Mouse (Mus musculus): ENCODE data around the gene Abraxas2.

The Abraxas2 gene

DNA sequence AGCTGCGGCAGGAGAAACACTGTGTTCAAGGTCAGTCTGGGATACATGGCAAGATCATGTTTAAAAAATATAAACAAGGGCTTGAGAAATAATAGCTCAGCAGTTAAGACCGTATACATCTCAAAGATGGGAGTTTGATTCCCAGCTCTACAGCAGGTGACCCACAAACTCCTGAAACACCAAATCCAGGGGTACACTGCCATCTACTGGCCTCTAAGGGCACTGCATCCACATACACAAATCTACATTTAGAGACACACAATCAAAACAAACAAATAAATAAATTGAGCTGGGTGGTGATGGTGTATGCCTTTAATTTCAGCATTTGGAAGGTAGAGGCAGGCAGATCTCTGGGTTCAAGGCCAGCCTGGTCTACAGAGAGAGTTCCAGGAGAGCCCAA is 39.2 kb downstream of the Abraxas2 start:
- DNase-seq (ENCODE audit: low spot score in 2 of 2), result no peak

DNA sequence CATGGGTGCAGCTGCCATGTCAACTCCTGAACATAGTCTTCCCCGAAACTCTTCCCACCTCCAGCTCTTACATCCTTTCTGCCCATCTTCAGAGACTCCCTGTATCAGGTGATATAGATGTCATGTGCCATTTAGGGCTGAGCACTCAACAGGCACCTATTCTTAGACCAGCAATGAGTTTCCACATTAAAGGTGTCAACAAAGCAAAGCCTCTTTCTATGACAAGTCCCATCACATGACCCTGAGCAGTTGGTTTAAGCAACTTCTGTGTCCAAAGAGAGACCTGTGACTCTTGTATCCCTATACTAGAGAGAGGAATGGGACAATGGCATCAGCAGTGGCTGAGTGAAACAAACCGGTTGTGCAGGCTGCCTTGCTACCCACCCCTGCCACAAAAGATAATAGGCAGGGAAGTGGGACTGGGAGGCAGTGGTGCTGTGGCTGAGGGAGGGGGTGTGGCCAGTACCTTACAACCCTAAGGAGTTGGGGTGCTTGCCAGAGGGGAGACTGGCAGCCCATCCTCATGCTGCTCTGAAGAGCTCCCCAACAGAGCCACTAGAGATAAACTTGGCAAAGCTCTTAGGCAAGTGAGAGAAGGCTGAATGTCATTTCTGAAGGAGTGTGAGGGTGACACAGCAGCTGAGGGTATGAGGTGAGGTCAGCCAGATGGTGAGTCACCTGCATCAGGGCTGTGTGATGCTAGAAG is 42.0 kb downstream of the Abraxas2 start:
- DNase-seq (ENCODE audit: low spot score in 2 of 2), result no peak

DNA sequence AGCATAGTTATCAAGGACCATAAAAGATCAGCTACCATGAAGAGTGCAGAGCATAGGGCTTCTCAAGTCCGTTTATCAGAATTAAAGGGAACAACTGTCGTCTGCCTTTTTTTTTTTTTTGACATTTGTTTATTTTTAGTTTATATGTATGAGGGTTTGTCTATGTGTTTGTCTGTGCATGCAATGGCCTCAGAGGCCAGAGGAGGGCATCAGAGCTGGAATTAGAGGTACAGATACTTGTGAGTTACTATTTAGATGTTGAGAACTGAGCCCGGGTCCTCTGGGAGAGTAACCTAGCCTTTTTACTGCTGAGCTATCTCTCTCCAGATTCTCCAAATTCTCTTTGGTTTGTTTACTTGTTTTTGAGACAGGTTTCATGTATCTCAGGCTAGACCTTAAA is 44.8 kb downstream of the Abraxas2 start:
- DNase-seq (ENCODE audit: low spot score in 2 of 2), result no peak

DNA sequence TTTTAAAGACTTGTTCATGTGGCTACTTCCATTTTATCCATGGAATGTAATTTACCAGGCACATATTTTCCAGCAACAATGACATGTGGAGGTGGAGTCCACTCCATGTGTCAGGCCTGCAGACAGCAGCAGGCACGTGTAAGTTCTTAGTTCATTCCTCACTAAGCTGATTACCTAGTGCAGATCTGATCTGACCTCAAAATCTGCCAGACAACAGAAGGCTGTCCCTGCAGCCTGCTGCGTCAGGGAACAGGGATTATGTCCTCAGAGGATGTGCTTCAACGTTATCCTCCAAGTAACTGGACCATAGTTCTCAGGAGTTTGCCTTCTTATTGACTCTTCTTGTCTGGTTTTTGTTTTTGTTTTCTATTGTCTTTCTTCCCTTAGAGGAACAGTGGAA is 62.9 kb downstream of the Abraxas2 start:
- DNase-seq (ENCODE audit: low spot score in 2 of 2), result no peak

DNA sequence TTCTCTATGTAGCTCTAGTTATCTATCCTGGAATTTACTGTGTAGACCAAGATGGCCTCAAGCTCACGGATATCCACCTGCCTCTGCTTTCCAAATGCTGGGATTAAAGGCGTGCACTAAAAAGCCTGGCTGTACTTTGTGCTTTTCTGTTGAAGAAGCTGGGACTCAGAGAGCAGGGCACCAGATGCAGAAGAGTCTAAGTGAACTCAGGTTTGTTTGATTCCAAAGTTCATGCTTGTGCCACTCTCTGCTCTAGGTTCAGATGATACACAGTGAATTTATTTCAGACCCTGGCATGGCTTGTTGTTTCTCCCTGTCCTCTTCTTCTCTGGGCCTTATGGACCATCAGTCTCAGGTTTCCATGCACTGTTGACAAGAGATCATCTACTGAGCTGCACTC is 66.2 kb downstream of the Abraxas2 start:
- no peak for DNase-seq (ENCODE audit: low spot score in 2 of 2)

DNA sequence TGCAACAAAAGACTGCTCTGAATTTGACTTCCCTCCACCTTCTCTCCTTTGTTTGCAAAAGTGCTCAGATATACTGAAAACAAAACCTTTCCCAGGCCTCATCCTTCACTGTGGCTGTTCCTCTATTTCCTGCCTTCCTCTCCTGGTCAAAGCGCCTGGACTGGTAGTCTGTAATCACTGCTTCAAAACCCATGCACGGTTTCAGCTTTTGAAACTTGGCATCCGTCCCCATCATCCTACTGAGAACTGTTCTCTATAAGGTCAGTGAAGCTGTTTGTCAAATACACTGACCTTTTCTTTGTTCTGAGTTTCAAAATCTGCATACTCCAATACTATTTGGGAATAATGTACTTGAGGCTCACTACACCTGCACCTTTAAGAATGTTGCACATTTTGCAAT is 68.2 kb downstream of the Abraxas2 start:
- DNase-seq (ENCODE audit: low spot score in 2 of 2), result no peak

DNA sequence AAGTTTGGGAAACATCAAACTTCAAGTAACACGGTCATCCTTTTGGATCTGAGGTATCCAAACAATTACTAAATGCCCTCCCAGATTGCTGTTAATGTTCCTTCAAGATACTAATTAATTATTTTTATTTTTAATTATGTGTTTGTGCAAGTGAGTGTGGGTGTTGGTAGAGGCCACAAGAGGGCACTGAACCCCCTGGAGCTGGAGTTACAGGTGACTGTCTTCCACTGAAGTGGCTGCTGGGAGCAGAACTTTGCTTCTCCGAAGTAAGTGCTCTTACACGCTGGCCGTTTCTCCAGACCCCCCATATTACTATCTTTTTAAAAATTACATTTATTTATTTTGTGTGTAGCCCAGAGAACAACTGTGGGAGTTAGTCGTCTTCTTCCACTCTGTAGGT is 71.0 kb downstream of the Abraxas2 start:
- DNase-seq (ENCODE audit: low spot score in 2 of 2), result no peak

DNA sequence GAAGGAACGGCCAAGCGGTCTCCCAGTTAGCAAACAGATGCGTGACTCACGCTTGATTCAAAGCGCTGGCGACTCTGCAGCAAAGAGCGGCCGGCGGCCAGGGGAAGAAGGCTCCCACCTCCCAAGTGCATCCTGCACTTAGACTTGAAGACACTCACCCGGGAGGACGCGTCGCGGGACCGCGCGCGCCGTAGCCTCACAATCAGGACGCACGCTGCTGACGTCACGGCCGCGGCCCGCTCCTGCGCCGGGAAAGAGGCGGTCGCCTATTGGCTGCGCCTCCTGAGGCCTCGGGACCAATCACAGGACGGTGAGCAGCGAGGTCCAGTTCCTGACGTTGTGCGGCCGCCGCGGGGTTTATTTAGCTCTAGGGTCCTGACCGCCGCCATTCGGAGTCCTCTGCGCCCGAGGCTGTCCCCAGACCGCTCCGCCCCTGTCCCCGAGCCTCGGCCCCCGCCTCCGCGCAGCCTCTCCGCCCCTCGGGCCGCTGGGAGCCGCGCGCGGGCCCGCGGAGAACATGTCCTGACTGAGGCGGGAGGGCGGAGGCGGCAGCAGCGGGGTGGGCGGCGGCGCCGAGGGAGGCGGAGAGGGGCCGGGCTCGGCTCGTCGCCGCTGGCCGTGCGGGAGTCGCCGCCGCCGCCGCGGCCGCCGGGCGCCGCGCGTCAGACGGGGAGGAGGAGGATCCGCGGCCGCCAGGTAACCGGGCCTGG is 72.0 kb downstream of the Abraxas2 start, which contains the start of gene Zranb1:
Gene Zranb1, plus strand, starts transcription at position 293 of the 710 bp plus-strand sequence.
- peak; percentile 95 to 97 for DNase-seq (ENCODE audit: low spot score in 2 of 2)

DNA sequence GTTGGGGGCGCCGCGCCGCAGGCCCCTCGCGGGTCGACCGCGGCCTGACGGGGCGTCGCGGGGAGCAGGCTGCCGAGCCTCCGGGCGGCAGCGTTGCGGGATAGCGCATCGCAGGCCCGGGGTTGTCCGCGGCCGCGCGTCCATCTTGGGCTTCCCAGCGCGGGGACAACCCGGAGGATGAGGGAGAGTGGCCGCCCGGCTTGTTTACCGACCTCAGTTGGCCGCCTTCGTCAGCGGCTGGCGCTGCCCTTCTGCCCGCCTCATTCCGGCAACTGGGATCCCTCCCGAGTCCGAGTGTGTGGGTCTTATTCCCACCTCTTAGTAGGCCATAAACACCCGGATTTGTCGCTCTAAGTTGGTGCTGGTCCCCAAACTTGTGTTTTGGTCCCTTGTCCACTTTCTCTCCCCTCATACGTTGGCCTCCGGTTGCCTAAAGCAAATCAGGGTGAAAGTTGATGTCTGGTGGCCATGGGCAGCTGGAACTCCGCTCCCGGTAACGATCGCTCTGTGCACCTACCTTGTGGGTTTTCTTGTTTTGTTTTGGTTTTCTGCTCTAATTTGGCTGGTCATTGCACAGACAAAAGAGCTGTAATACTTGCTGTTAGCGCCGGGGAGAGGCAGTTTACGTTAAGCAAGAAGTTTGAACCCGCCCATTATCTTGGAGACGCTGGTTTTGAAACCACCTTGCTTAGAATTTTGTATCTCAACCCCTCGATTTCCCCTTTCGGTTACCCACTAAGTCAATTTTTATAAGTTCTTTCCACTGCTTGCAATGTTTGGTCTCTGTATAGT is 72.7 kb downstream of the Abraxas2 start:
- peak; percentile 14 to 53 for DNase-seq (ENCODE audit: low spot score in 2 of 2)

DNA sequence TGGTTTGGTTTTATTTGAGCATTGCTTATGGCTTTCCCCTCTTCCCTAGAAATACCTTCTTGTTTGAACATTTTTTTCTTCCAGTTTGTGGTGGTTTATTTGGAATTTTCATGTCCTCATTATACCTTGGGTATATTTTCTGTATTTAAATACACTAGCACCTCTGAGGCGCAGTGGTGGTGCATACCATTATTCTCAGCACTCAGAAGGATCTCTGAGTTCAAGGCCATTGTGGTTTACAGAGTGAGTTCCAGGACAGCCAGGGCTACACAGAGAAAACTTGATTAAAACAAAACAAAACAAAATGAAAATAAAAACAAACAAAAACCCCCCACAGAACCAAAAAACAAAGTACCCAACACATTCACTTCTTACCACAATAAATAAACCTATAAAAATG is 74.3 kb downstream of the Abraxas2 start:
- DNase-seq (ENCODE audit: low spot score in 2 of 2), result no peak
